Mouse (Mus musculus) MEL (cell line): Measurements from ENCODE around the gene Kat6b. TPM values are rescaled to one million over a fixed set of nuclear protein-coding genes. Genes with fewer than 3 reads are reported as not detected.

ENCODE experiments used
- DNase-seq: peaks from one replicate; pipeline ENCODE4 v3.0.0; 2011; ENCODE audit warnings: low read depth, low spot score
- H3K27ac ChIP-seq: 2 replicates; pipeline ENCODE4 v1.5.1; 2012; ENCODE audit warnings: low read depth, mild to moderate bottlenecking, control low read depth, low read length, moderate library complexity; ENCODE audit not compliant: control insufficient read depth
- H3K27me3 ChIP-seq, 2 experiments: fragments of 150-350 bp in 1 of 2; sonication (generic) in 1 of 2; 2 replicates each; pipeline ENCODE4 v1.6.1; 2012; ENCODE audit warnings: low read length in 2 of 2, mild to moderate bottlenecking in 2 of 2, improper control_type of control experiment in 1 of 2, moderate library complexity in 1 of 2; ENCODE audit not compliant: insufficient read depth in 2 of 2, control insufficient read depth in 1 of 2
- H3K36me3 ChIP-seq, 2 experiments: 2 replicates each; pipeline ENCODE4 v1.6.1; 2012 to 2014; ENCODE audit warnings: low read length in 2 of 2, improper control_type of control experiment in 1 of 2, inconsistent platforms in 1 of 2, mild to moderate bottlenecking in 1 of 2; ENCODE audit not compliant: insufficient read depth in 2 of 2, control insufficient read depth in 1 of 2
- H3K4me1 ChIP-seq, 2 experiments: fragments of 150-350 bp in 1 of 2; sonication (generic) in 1 of 2; 2 replicates each; pipeline ENCODE4 v1.6.1; 2012; ENCODE audit warnings: low read length in 2 of 2, improper control_type of control experiment in 1 of 2, mild to moderate bottlenecking in 1 of 2; ENCODE audit not compliant: insufficient read depth in 2 of 2, control insufficient read depth in 1 of 2
- H3K4me3 ChIP-seq, 2 experiments: fragments of 150-350 bp in 1 of 2; sonication (generic) in 1 of 2; 2 replicates each; pipeline ENCODE4 v1.5.1; 2012; ENCODE audit warnings: low read depth in 2 of 2, low read length in 2 of 2, mild to moderate bottlenecking in 2 of 2, moderate library complexity in 2 of 2, control low read depth in 1 of 2, improper control_type of control experiment in 1 of 2; ENCODE audit not compliant: control insufficient read depth in 1 of 2, insufficient read depth in 1 of 2
- H3K79me2 ChIP-seq: 2 replicates; pipeline ENCODE4 v1.6.1; 2012; ENCODE audit warnings: mild to moderate bottlenecking, low read length, moderate library complexity; ENCODE audit not compliant: control insufficient read depth, poor library complexity, insufficient read depth
- H3K9ac ChIP-seq: 2 replicates; pipeline ENCODE4 v1.6.1; 2012; ENCODE audit warnings: low read depth, mild to moderate bottlenecking, control low read depth, low read length, moderate library complexity; ENCODE audit not compliant: control insufficient read depth, poor library complexity, severe bottlenecking
- H3K9me3 ChIP-seq: fragments of 150-350 bp; sonication (generic); replicated peaks from 2 replicates; pipeline ENCODE4 v1.6.1; 2012; ENCODE audit warnings: mild to moderate bottlenecking, low read length, improper control_type of control experiment, moderate library complexity; ENCODE audit not compliant: insufficient read depth
- BHLHE40 ChIP-seq: IDR thresholded peaks from 2 replicates; pipeline ENCODE4 v1.6.1; 2012; ENCODE audit warnings: low read depth, mild to moderate bottlenecking, inconsistent platforms, low read length, improper control_type of control experiment, borderline replicate concordance
- E2F4 ChIP-seq: IDR thresholded peaks from 2 replicates; pipeline ENCODE4 v1.6.1; 2011; ENCODE audit warnings: low read depth, low read length, improper control_type of control experiment, borderline replicate concordance
- GABPA ChIP-seq: IDR thresholded peaks from 2 replicates; pipeline ENCODE4 v1.6.1; 2012; ENCODE audit warnings: low read depth, mild to moderate bottlenecking, inconsistent platforms, low read length, improper control_type of control experiment, moderate library complexity
- JUND ChIP-seq: IDR thresholded peaks from 2 replicates; pipeline ENCODE4 v1.6.1; 2011; ENCODE audit warnings: low read depth, mild to moderate bottlenecking, improper control_type of control experiment, low read length
- KAT2A ChIP-seq: conservative IDR thresholded peaks from 2 replicates; pipeline ENCODE4 v1.6.1; 2012; ENCODE audit warnings: low read depth, low read length, improper control_type of control experiment, inconsistent platforms
- POLR2AphosphoS2 ChIP-seq: IDR thresholded peaks from 2 replicates; pipeline ENCODE4 v1.6.1; 2011; ENCODE audit warnings: low read length, improper control_type of control experiment
- POLR2AphosphoS5 ChIP-seq: IDR thresholded peaks from 2 replicates; pipeline ENCODE4 v1.6.1; 2012; ENCODE audit warnings: low read depth, borderline replicate concordance, mild to moderate bottlenecking, inconsistent platforms, low read length, moderate library complexity, mixed read lengths
- SIN3A ChIP-seq: IDR thresholded peaks from 2 replicates; pipeline ENCODE4 v1.6.1; 2012; ENCODE audit warnings: low read length, improper control_type of control experiment, inconsistent platforms
- TBP ChIP-seq: IDR thresholded peaks from 2 replicates; pipeline ENCODE4 v1.8.0; 2011; ENCODE audit warnings: low read depth, low read length, improper control_type of control experiment
- ZC3H11A ChIP-seq: IDR thresholded peaks from 2 replicates; pipeline ENCODE4 v1.6.1; 2012; ENCODE audit warnings: low read depth, mild to moderate bottlenecking, inconsistent platforms, low read length, improper control_type of control experiment
- ZMIZ1 ChIP-seq: IDR thresholded peaks from 2 replicates; pipeline ENCODE4 v1.6.1; 2012; ENCODE audit warnings: low read depth, mild to moderate bottlenecking, inconsistent platforms, low read length, improper control_type of control experiment, moderate library complexity
- polyA plus RNA-seq, 2 experiments: library from polyadenylated mRNA; stranded (reverse) in 1 of 2; unstranded in 1 of 2; fragments of >175 nt in 1 of 2; fragments of >200 nt in 1 of 2; gene quantifications; 2 replicates each; pipeline versions ENCODE4 v1.2.1 to v1.2.4; 2012; ENCODE audit warnings: low replicate concordance in 2 of 2, low read depth in 1 of 2; ENCODE audit not compliant: insufficient read length in 2 of 2, insufficient read depth in 1 of 2, missing spikeins in 1 of 2
- total RNA-seq: library from RNA; depleted of rRNA; stranded (reverse); fragments of 300-350 nt; gene quantifications from 2 replicates; pipeline ENCODE4 v1.2.3, GENCODE M21; 2012

The Kat6b gene
- total and polyA plus RNA-seq, 3 experiments = 1.8 to 5.4 TPM; not detected in 1

DNA sequence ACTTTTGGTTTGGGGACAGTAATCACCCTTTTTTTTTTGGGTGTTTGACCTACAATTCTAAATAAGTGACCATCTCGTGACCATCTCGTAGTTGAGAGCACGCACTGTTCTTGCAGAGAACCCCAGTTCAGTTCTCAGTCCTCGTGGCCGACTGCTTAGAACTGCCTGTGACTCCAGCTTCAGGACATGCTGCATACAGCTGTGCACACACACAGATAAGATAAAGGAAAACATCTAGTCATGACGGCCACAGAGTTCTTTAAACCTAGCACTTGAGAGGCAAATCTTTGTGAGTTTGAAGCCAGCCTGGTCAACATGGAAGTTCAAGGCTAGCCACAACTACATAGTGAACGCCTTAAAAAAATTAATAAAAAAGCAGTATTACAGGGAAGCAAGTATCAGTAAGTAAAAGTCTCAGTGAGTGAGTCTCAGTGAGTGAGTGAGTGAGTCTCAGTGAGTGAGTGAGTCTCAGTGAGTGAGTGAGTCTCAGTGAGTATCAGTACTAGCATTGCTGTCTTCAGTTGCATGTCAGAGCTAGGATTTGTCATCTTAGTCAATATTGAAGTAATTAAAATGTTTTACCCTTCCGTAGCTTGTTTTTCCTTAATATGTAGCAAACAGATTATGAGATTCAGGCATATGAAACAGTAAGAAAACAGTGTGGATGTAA, 80.3 kb downstream of the Kat6b start (continued):
- TF ChIP-seq BHLHE40 (peak; percentile 71), ZMIZ1 (no peak), SIN3A (peak; percentile 93)

DNA sequence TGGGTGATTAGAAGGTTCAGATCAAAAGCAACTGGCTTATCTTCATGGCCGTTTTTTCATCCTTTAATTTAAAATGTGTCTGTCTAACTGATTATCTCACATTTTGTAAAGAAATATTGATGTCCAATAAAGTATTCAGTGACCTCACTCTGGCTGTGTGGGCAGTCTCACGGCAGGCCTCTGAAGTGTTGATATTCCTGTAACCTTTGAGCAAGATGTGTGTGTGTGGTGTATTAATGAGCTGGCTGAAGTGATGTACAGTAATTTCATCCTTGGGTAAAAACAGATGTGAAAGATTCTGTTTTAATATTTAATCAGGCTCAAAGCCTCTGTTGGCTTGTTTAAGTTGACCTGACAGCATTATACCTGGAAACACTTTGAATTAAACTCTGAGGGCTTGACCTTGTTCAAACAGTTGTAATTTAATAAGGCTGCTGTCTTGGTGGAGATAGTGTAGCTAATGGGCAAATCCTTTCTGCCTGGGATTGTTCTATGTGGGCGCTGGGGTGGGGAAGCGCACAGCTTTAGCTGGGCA, 82.4 kb downstream of the Kat6b start:
- DNase-seq = no peak
- no peak overlapping the region for H3K27ac ChIP-seq
- TF ChIP-seq POLR2AphosphoS5 (no peak), JUND (no peak), E2F4 (no peak), ZC3H11A (no peak), POLR2AphosphoS2 (no peak), TBP (no peak)
- no peaks in the 10 kb centered on the region for H3K79me2 ChIP-seq
- no peaks in the 10 kb centered on the region for H3K27me3 ChIP-seq
- no peaks in the 10 kb centered on the region for H3K9me3 ChIP-seq
- H3K4me3 ChIP-seq = no peak overlapping the region
- H3K9ac ChIP-seq = no peak overlapping the region
- H3K36me3 ChIP-seq = peaks cover 0 to 40% of the 10 kb centered on the region in 2 experiments; a peak in 2 of 4 replicates
- peaks cover 23 to 31% of the 10 kb centered on the region in 2 experiments for H3K4me1 ChIP-seq

DNA sequence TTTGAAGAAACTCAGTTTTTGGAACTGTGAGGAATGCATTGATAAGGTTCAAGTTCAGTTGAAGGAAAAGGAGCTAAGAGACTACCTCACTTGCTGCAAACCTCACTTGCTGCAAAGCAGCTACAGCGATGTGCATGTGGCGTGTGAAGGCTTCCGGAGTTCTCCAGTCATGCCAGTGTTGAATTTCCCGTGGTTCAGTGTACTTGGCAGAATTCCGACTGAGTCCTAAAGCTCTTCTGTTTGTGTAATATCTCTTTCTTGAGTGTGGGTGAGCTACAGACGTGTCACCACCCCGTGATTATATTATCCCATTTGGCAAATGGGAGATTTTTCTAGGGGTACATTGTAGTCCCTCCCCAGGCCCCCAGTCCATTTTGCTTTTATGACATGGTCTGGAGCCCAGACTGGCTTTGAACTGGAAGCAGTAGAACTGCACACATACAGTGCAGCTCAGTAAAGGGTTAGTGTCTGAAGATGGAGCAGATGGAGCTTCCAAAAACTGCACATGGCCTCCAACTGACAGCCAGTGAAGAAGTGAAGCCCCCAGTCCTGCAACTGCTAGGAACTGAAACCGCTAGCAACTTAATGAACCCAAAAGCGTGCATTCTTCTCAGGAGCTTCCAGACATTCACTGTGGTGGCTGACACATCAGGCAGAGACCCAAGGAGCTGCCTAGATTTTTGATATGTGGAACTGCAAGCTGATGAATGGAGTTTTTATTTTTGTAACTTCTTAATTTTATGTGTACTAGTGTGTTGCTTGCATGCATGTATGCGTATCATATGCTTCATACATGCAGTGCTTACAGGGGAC, 84.5 kb downstream of the Kat6b start:
- H3K9ac ChIP-seq = no peak overlapping the region
- peaks cover 0 to 22% of the 10 kb centered on the region in 2 experiments; a peak in 2 of 4 replicates for H3K36me3 ChIP-seq
- H3K4me1 ChIP-seq = peaks cover 13 to 16% of the 10 kb centered on the region in 2 experiments
- H3K4me3 ChIP-seq = no peak overlapping the region
- H3K27me3 ChIP-seq = no peaks in the 10 kb centered on the region
- H3K79me2 ChIP-seq = no peaks in the 10 kb centered on the region
- no peak for DNase-seq
- no peaks in the 10 kb centered on the region for H3K9me3 ChIP-seq
- no peak overlapping the region for H3K27ac ChIP-seq
- TF ChIP-seq ZC3H11A (no peak), GABPA (no peak), KAT2A (no peak)
